Mouse (Mus musculus): ENCODE data around the gene Usp18. TPM values are rescaled to one million over a fixed set of nuclear protein-coding genes. Genes with fewer than 3 reads are reported as not detected.

The Usp18 gene
- total RNA-seq, 2 experiments from 2014 or later, result 1.6 to 2.7 TPM

- DNase-seq, result no peak
These were observed 54.2 kb downstream of the Usp18 start, which contains the start of gene Slc6a13 for GRCm38 (mm10) chr6:121299954-121300353. Slc6a13 (plus strand) TSS chr6:121300227.

GRCm38 (mm10) chr6:121300504-121300903 lies 54.8 kb downstream of the Usp18 start:
- no peak for DNase-seq
- intact Hi-C loops (cut with DNase I), result no loop called here

More at GRCm38 (mm10) chr6:121299954-121300353, 54.2 kb downstream of the Usp18 start, which contains the start of gene Slc6a13:
- intact Hi-C loops (cut with DNase I), result no loop called here

- DNase-seq, result no peak
- intact Hi-C loops (cut with DNase I), result no loop called here
These were observed 57.9 kb downstream of the Usp18 start for GRCm38 (mm10) chr6:121303466-121304220.

GRCm38 (mm10) chr6:121304630-121305029 lies 58.9 kb downstream of the Usp18 start:
- intact Hi-C loops (cut with DNase I), result no loop called here
- no peak for DNase-seq

- DNase-seq, result no peak
- intact Hi-C loops (cut with DNase I), result no loop called here
These were observed 59.9 kb downstream of the Usp18 start for GRCm38 (mm10) chr6:121305571-121305970.

- DNase-seq, result no peak
- intact Hi-C loops (cut with DNase I), result no loop called here
These were observed 65.3 kb downstream of the Usp18 start for GRCm38 (mm10) chr6:121310984-121311383.

GRCm38 (mm10) chr6:121319099-121319498 lies 73.4 kb downstream of the Usp18 start:
- intact Hi-C loops (cut with DNase I), result no loop called here
- DNase-seq, result no peak

Other genes with a start within 250 kb of the Usp18 start
- gene Mical3, start 114.9 kb upstream of the Usp18 start, total RNA-seq (2021), result 100 to 1,000 TPM; 119 to 136 TPM
- gene Pex26, start 62.2 kb upstream of the Usp18 start, total RNA-seq (2021), result 1 to 10 TPM; 5.5 to 6.3 TPM
- gene Tuba8, start 35.2 kb upstream of the Usp18 start, total RNA-seq (2021), result 100 to 1,000 TPM in 1 of 2 experiments, 10 to 100 TPM in 1; 94.4 to 144 TPM
- under 1 TPM in 1 of 2 experiments, not detected in 1; 0.41 TPM for gene Slc6a13, start 54.3 kb downstream of the Usp18 start, total RNA-seq (2021)
- gene Slc6a12, start 97.2 kb downstream of the Usp18 start, total RNA-seq (2021), result not detected
- gene Iqsec3, start 227.8 kb downstream of the Usp18 start, total RNA-seq (2021), result under 1 TPM; 0.51 to 0.69 TPM

Data from heart, postnatal 36 days (tissue).